Mouse (Mus musculus): ENCODE measurements around the gene Bnc1.

Gene Bnc1

GRCm38 (mm10) chr7:81973939-81974338, 18.2 kb downstream of the Bnc1 start:
- no peak for DNase-seq (ENCODE audit: low spot score)

- no peak for DNase-seq (ENCODE audit: low spot score)
Observed at GRCm38 (mm10) chr7:81973339-81973738, 18.8 kb downstream of the Bnc1 start.

- DNase-seq (ENCODE audit: low spot score), result no peak
Observed at GRCm38 (mm10) chr7:81968975-81969374, 23.1 kb downstream of the Bnc1 start.

- no peak for DNase-seq (ENCODE audit: low spot score)
Observed at GRCm38 (mm10) chr7:81968451-81968850, 23.6 kb downstream of the Bnc1 start.

- no peak for DNase-seq (ENCODE audit: low spot score)
Observed at GRCm38 (mm10) chr7:81966195-81966594, 25.9 kb downstream of the Bnc1 start.

- DNase-seq (ENCODE audit: low spot score), result no peak
Observed at GRCm38 (mm10) chr7:81959704-81960103, 32.4 kb downstream of the Bnc1 start.

- DNase-seq (ENCODE audit: low spot score), result no peak
Observed at GRCm38 (mm10) chr7:81954208-81954846, 37.8 kb downstream of the Bnc1 start.

- DNase-seq (ENCODE audit: low spot score), result no peak
Observed at GRCm38 (mm10) chr7:81950499-81950898, 41.6 kb downstream of the Bnc1 start.

- DNase-seq (ENCODE audit: low spot score), result no peak
Observed at GRCm38 (mm10) chr7:81945398-81945797, 46.7 kb downstream of the Bnc1 start.

- DNase-seq (ENCODE audit: low spot score), result no peak
Observed at GRCm38 (mm10) chr7:81934806-81935205, 57.3 kb downstream of the Bnc1 start.

GRCm38 (mm10) chr7:81934267-81934745, 57.8 kb downstream of the Bnc1 start, which contains the start of gene Hdgfl3:
Gene Hdgfl3, minus strand, starts transcription at chr7:81934473.
- DNase-seq (ENCODE audit: low spot score), result peak; percentile 92

GRCm38 (mm10) chr7:81933601-81934266, 58.4 kb downstream of the Bnc1 start:
- DNase-seq (ENCODE audit: low spot score), result peak; percentile 83

- no peak for DNase-seq (ENCODE audit: low spot score)
Observed at GRCm38 (mm10) chr7:81933061-81933600, 59.0 kb downstream of the Bnc1 start.

GRCm38 (mm10) chr7:81932521-81933045, 59.5 kb downstream of the Bnc1 start:
- no peak for DNase-seq (ENCODE audit: low spot score)

- no peak for DNase-seq (ENCODE audit: low spot score)
Observed at GRCm38 (mm10) chr7:81928998-81929397, 63.1 kb downstream of the Bnc1 start.

GRCm38 (mm10) chr7:81921379-81921952, 70.6 kb downstream of the Bnc1 start:
- no peak for DNase-seq (ENCODE audit: low spot score)

GRCm38 (mm10) chr7:81920314-81920713, 71.8 kb downstream of the Bnc1 start:
- no peak for DNase-seq (ENCODE audit: low spot score)

- DNase-seq (ENCODE audit: low spot score), result no peak
Observed at GRCm38 (mm10) chr7:81918316-81918715, 73.8 kb downstream of the Bnc1 start.
